Mouse (Mus musculus) midbrain, postnatal 0 days (tissue): ENCODE measurements at regions not wholly inside any gene's neighbourhood (a gene's known extent, or its start where the extent isn't known, plus 50 kb on each side); places are given as distances from the start of the nearest gene placed in this dataset.

Experiments
- ATAC-seq: fragments of 200-750 bp; cut with Nextera tagmentation; 2 replicates; pipeline ENCODE4 v1.8.0; 2017; ENCODE audit warnings: moderate number of reproducible peaks, mild to moderate bottlenecking, moderate TSS enrichment, moderate library complexity; ENCODE audit not compliant: low FRiP score
- DNase-seq: peaks from one replicate; pipeline ENCODE4 v3.0.0-alpha.2; 2015; ENCODE audit warnings: low spot score
- H3K27ac ChIP-seq: fragments of 300-500 bp; sonication (generic); 2 replicates; pipeline ENCODE4 v1.5.1; 2014; ENCODE audit warnings: low read depth, mild to moderate bottlenecking, low read length, mixed read lengths
- H3K27me3 ChIP-seq: fragments of 300-500 bp; sonication (generic); 2 replicates; pipeline ENCODE4 v1.6.1; 2014; ENCODE audit warnings: low read length, control low read depth, mixed read lengths; ENCODE audit not compliant: insufficient read depth
- H3K36me3 ChIP-seq: fragments of 300-500 bp; sonication (generic); 2 replicates; pipeline ENCODE4 v1.6.1; 2014; ENCODE audit warnings: low read length, control low read depth, mixed read lengths; ENCODE audit not compliant: insufficient read depth
- H3K4me1 ChIP-seq: fragments of 300-500 bp; sonication (generic); 2 replicates; pipeline ENCODE4 v1.6.1; 2014; ENCODE audit warnings: mild to moderate bottlenecking, control low read depth, antibody characterized with exemption, low read length, mixed read lengths; ENCODE audit not compliant: insufficient read depth
- H3K4me2 ChIP-seq: fragments of 300-500 bp; sonication (generic); 2 replicates; pipeline ENCODE4 v1.6.1; 2014; ENCODE audit warnings: low read depth, mild to moderate bottlenecking, low read length, mixed read lengths; ENCODE audit not compliant: poor library complexity, severe bottlenecking
- H3K4me3 ChIP-seq: fragments of 300-500 bp; sonication (generic); 2 replicates; pipeline ENCODE4 v1.5.1; 2014; ENCODE audit warnings: low read depth, mild to moderate bottlenecking, low read length, moderate library complexity
- H3K9ac ChIP-seq: fragments of 300-500 bp; sonication (generic); replicated peaks from 2 replicates; pipeline ENCODE4 v1.6.1; 2014; ENCODE audit warnings: mild to moderate bottlenecking, low read length, moderate library complexity, mixed read lengths; ENCODE audit not compliant: poor library complexity, severe bottlenecking
- H3K9me3 ChIP-seq: fragments of 300-500 bp; sonication (generic); 2 replicates; pipeline ENCODE4 v1.6.1; 2016; ENCODE audit warnings: low read length, control low read depth
- CTCF ChIP-seq: IDR thresholded peaks from 2 replicates; pipeline ENCODE4 v1.5.1; 2016; ENCODE audit warnings: antibody characterized with exemption, mild to moderate bottlenecking
- WGBS: fragments of 180-500 bp; shearing (Covaris S2); extraction: QIAGEN DNeasy Blood & Tissue Kit; methylation state at CpG from one replicate; pipeline ENCODE4 v1.1.7; 2014; 5-methylcytosine and 5-hydroxymethylcytosine counted together

GRCm38 (mm10) chrX:158987676-158988075, 222.4 kb upstream of the Rps6ka3 start:
- Histone ChIP-seq H3K4me2 (no peak overlapping the region), H3K9me3 (no peaks in the 10 kb centered on the region), H3K9ac (no peak overlapping the region), H3K36me3 (no peaks in the 10 kb centered on the region), H3K27ac (no peak overlapping the region), H3K27me3 (no peaks in the 10 kb centered on the region), H3K4me3 (no peak overlapping the region), H3K4me1 (no peaks in the 10 kb centered on the region)
- no peak for TF ChIP-seq CTCF
- 78% methylated on average over 3 of the region's 3 CpGs for WGBS
- ATAC-seq, result no peak
- DNase-seq, result no peak

- H3K27ac ChIP-seq, result no peak overlapping the region
- no peaks in the 10 kb centered on the region for H3K36me3 ChIP-seq
- no peak overlapping the region for H3K4me3 ChIP-seq
- no peaks in the 10 kb centered on the region for H3K27me3 ChIP-seq
- no peak overlapping the region for H3K4me2 ChIP-seq
- H3K9ac ChIP-seq, result no peak overlapping the region
- DNase-seq, result peak; percentile 54
- no peak for TF ChIP-seq CTCF
- ATAC-seq, result no peak
- H3K9me3 ChIP-seq, result no peaks in the 10 kb centered on the region
- H3K4me1 ChIP-seq, result no peaks in the 10 kb centered on the region
- WGBS, result 39% methylated on average over 1 of the region's 1 CpGs
Observed at GRCm38 (mm10) chrX:159018955-159019354, 191.2 kb upstream of the Rps6ka3 start.

GRCm38 (mm10) chrX:159026311-159026710, 183.8 kb upstream of the Rps6ka3 start:
- no peak overlapping the region for H3K4me2 ChIP-seq
- H3K27me3 ChIP-seq, result no peaks in the 10 kb centered on the region; the same call in 1 of the 2 replicates
- H3K9me3 ChIP-seq, result no peaks in the 10 kb centered on the region
- H3K9ac ChIP-seq, result no peak overlapping the region
- H3K36me3 ChIP-seq, result no peaks in the 10 kb centered on the region
- no peak for TF ChIP-seq CTCF
- H3K27ac ChIP-seq, result no peak overlapping the region
- H3K4me1 ChIP-seq, result no peaks in the 10 kb centered on the region
- 87% methylated on average over 1 of the region's 1 CpGs for WGBS
- ATAC-seq, result no peak
- DNase-seq, result no peak
- H3K4me3 ChIP-seq, result no peak overlapping the region

DNA sequence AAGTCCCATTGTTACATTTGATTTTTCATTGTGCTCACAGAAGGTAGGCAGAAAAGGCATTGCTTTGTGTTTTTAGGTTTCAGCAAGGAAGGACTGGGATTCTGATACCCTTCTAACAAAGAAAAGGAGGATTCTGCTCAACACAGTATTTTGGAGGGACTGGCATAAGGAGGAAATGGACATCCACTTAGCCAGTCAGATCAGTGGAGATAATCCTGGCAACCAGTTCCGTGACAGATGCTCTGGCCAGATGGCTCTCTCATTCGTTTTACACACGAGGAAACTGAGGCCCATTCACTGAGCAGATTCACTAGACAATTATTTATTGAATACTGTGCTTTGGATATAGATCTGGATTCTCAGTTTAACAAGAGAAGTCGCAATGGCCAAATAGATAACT, 178.2 kb upstream of the Rps6ka3 start:
- no peak overlapping the region for H3K9ac ChIP-seq
- H3K4me2 ChIP-seq, result no peak overlapping the region
- 69% methylated on average over 4 of the region's 4 CpGs for WGBS
- H3K4me3 ChIP-seq, result no peak overlapping the region
- H3K27ac ChIP-seq, result no peak overlapping the region
- no peaks in the 10 kb centered on the region for H3K27me3 ChIP-seq
- no peaks in the 10 kb centered on the region for H3K9me3 ChIP-seq
- TF ChIP-seq CTCF, result no peak
- no peak for ATAC-seq
- peak; percentile 58 for DNase-seq
- H3K4me1 ChIP-seq, result no peaks in the 10 kb centered on the region
- no peaks in the 10 kb centered on the region for H3K36me3 ChIP-seq

DNA sequence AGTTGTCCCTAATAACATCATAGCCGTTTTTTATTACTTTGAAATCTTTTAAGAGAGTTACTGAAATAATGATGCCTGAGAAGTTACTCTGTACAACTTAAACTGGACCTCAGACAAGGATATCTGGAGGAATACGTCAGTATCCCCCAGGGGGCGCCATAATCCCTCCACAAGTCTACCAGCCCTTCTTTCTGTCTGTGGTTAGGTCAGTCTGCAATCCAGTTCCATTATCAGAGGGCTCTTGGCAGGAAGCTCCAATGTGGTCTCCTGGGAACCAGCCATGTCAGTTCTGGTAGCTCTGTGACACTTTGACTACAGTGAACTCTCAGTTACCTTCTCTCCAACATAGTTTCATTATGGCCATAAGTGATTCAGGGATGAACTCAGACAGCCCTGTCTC, 166.7 kb upstream of the Rps6ka3 start:
- Histone ChIP-seq H3K4me1 (no peaks in the 10 kb centered on the region), H3K36me3 (no peaks in the 10 kb centered on the region), H3K9ac (no peak overlapping the region), H3K27ac (no peak overlapping the region), H3K4me2 (no peak overlapping the region), H3K9me3 (no peaks in the 10 kb centered on the region), H3K27me3 (no peaks in the 10 kb centered on the region), H3K4me3 (no peak overlapping the region)
- WGBS, result 17% methylated on average over 3 of the region's 3 CpGs
- peak; percentile 39 for TF ChIP-seq CTCF
- DNase-seq, result peak; percentile 14
- ATAC-seq, result no peak

GRCm38 (mm10) chrX:159047876-159048275, 162.2 kb upstream of the Rps6ka3 start:
- Histone ChIP-seq H3K9me3 (no peaks in the 10 kb centered on the region), H3K4me2 (no peak overlapping the region), H3K4me3 (no peak overlapping the region), H3K4me1 (no peaks in the 10 kb centered on the region), H3K27me3 (no peaks in the 10 kb centered on the region), H3K36me3 (no peaks in the 10 kb centered on the region), H3K9ac (no peak overlapping the region), H3K27ac (no peak overlapping the region)
- no peak for TF ChIP-seq CTCF
- ATAC-seq (no peak), DNase-seq (no peak)
- 69% methylated on average over 2 of the region's 2 CpGs for WGBS
